Mouse (Mus musculus) adipocyte (in vitro differentiated cells): Measurements from ENCODE around the gene 1110002E22Rik.

ENCODE experiments used
- DNase-seq: peaks from one replicate; pipeline ENCODE4 v3.0.0-alpha.2; 2016; ENCODE audit warnings: low spot score

1110002E22Rik gene

GRCm38 (mm10) chr3:138064732-138065645 is at the start of gene 1110002E22Rik:
TSS of gene 1110002E22Rik (plus strand) at chr3:138065052.
- DNase-seq, result no peak

- no peak for DNase-seq
These were observed 48.0 kb upstream of the 1110002E22Rik start for GRCm38 (mm10) chr3:138016810-138017209.

- no peak for DNase-seq
These were observed 42.8 kb upstream of the 1110002E22Rik start for GRCm38 (mm10) chr3:138022003-138022402.

- DNase-seq, result no peak
These were observed 42.2 kb upstream of the 1110002E22Rik start for GRCm38 (mm10) chr3:138022651-138023050.

GRCm38 (mm10) chr3:138026286-138026685 is 38.6 kb upstream of the 1110002E22Rik start:
- peak; percentile 14 for DNase-seq

- no peak for DNase-seq
These were observed 37.1 kb upstream of the 1110002E22Rik start for GRCm38 (mm10) chr3:138027575-138028362.

GRCm38 (mm10) chr3:138029351-138029750 is 35.5 kb upstream of the 1110002E22Rik start:
- peak; percentile 17 for DNase-seq

GRCm38 (mm10) chr3:138030563-138030962 is 34.3 kb upstream of the 1110002E22Rik start:
- DNase-seq, result no peak

- no peak for DNase-seq
These were observed 30.9 kb upstream of the 1110002E22Rik start for GRCm38 (mm10) chr3:138033986-138034385.

- DNase-seq, result no peak
These were observed 23.9 kb upstream of the 1110002E22Rik start for GRCm38 (mm10) chr3:138040938-138041337.

- no peak for DNase-seq
These were observed 23.1 kb upstream of the 1110002E22Rik start for GRCm38 (mm10) chr3:138041591-138042301.

GRCm38 (mm10) chr3:138043316-138043715 is 21.5 kb upstream of the 1110002E22Rik start:
- no peak for DNase-seq

GRCm38 (mm10) chr3:138049555-138049954 is 15.3 kb upstream of the 1110002E22Rik start:
- DNase-seq, result no peak

GRCm38 (mm10) chr3:138050772-138051171 is 14.1 kb upstream of the 1110002E22Rik start:
- no peak for DNase-seq

GRCm38 (mm10) chr3:138051431-138051830 is 13.4 kb upstream of the 1110002E22Rik start:
- DNase-seq, result no peak

GRCm38 (mm10) chr3:138053969-138054368 is 10.9 kb upstream of the 1110002E22Rik start:
- DNase-seq, result peak; percentile 40

- DNase-seq, result no peak
These were observed 7.9 kb upstream of the 1110002E22Rik start for GRCm38 (mm10) chr3:138056976-138057375.

GRCm38 (mm10) chr3:138058226-138058625 is 6.6 kb upstream of the 1110002E22Rik start:
- DNase-seq, result no peak

GRCm38 (mm10) chr3:138060429-138060828 is 4.4 kb upstream of the 1110002E22Rik start:
- no peak for DNase-seq

- no peak for DNase-seq
These were observed 3.5 kb upstream of the 1110002E22Rik start for GRCm38 (mm10) chr3:138061205-138061911.

GRCm38 (mm10) chr3:138062673-138063072 is 2.2 kb upstream of the 1110002E22Rik start:
- DNase-seq, result peak; percentile 33
